Mouse (Mus musculus) stomach, postnatal 0 days (tissue): ENCODE results near the gene Gm815.

Experiments used
- CTCF ChIP-seq: IDR thresholded peaks from 2 replicates; pipeline ENCODE4 v1.5.1; 2016; ENCODE audit warnings: antibody characterized with exemption, low read depth, mild to moderate bottlenecking, moderate library complexity
- EP300 ChIP-seq: optimal IDR thresholded peaks from 2 replicates; pipeline ENCODE3; 2016; ENCODE audit warnings: antibody characterized with exemption

DNA sequence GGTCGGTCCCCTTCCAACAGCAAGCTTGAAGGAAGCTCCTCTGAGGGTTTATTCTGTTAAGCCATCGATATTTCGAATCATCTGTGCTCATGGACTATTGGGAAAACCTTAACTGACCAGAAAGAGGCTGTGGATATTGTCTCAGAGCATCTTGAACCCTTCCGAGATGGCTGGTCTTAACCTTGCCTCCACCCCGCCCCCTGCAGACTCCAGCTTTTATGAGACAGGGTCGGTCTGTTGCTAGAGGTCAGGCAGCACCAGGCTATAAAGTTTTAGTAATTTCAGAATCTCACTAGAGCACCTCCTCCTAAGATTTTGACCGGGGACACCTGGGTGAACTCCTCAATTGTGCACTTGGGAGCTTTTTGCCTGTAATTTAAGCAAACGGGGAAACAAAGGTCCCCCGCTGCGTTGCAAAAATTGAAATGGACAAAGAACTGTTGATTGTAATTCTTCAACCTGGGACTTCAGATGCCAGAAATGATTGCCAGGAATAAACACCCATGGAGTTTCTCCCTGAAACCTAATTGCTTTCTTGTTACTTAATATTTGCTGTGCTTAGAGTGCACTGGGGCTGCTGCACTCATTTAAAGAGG, 8.4 kb upstream of the Gm815 start:
- TF ChIP-seq EP300 = no peak
- TF ChIP-seq CTCF = no peak
